Mouse (Mus musculus): ENCODE measurements around the gene Ick. TPM values are rescaled to one million over a fixed set of nuclear protein-coding genes. Genes with fewer than 3 reads are reported as not detected.
"Not testable (repeated sequence)": the region's sequence is repeated elsewhere in the genome, so short reads cannot be mapped to it uniquely, and the experiment has no call there.

Ick gene
- polyA plus RNA-seq, 1 experiment: 8.6 TPM

DNA sequence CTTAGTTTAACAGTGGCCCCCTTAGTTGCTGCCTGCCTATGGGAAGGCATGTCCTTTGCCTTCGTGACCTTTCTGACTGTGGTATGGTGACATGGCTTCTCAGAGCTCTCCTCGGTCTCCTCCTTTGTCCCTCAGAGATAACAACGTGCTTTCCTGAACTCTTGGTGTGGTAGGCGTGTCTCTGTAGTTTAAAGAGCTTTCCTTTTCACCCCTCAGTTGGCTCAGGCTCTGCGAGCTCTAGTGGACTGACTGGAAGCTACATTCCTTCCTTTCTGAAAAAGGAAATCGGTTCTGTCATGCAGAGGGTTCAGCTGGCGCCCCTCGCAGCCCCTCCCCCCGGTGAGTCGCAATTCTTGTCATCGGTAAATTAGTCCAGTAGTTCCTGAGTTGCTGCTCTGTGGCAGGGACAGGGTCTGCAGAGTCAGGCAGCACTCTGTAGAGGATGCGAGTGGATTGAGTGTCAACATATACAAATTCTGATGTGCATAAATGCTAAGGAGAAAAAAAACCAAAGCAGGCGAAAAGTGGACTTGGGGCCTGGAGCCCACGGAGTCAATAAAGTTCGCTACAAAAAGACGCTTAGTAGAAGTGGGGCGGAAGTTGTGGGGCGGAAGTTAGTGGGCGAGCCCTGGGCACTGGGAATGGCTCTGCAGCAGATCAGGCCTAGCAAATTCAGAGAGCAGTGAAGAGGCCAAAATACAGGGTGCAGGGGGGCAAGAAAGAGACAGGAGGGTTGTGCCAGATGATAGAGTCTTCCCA is 57.9 kb downstream of the Ick start:
- Histone ChIP-seq H3K36me3 (ENCODE audit: control insufficient read depth, insufficient read depth) (peaks cover 3% of the 10 kb centered on the region), H3ac (ENCODE audit: control insufficient read depth, insufficient read length) (no peak overlapping the region), H3K79me2 (ENCODE audit: control insufficient read depth, insufficient read depth) (no peaks in the 10 kb centered on the region), H3K4me2 (ENCODE audit: low read depth) (no peak overlapping the region), H3K4me3 (no peak overlapping the region), H3K27me3 (ENCODE audit: control insufficient read depth, insufficient read depth, insufficient read length) (no peaks in the 10 kb centered on the region)
- no peak for TF ChIP-seq POLR2A (IDR thresholded peaks at IDR 0.05; ENCODE audit: insufficient read length, low read depth)
- TF ChIP-seq E2F4 (IDR thresholded peaks at IDR 0.05; ENCODE audit: insufficient read depth): no peak
- TF ChIP-seq SRF (IDR thresholded peaks at IDR 0.05; ENCODE audit: control insufficient read depth, insufficient read length, low read depth): no peak
- no peak for TF ChIP-seq MYOG (IDR thresholded peaks at IDR 0.05; ENCODE audit: control insufficient read depth in 1 of 3, insufficient read depth in 1 of 3, insufficient read length in 2 of 3, low read depth in 2 of 3)
- TF ChIP-seq CEBPB (IDR thresholded peaks at IDR 0.05; ENCODE audit: insufficient read depth, poor library complexity, severe bottlenecking): no peak
- no peak for TF ChIP-seq TCF12 (IDR thresholded peaks at IDR 0.05; ENCODE audit: insufficient read depth, poor library complexity, severe bottlenecking)
- TF ChIP-seq MAX (IDR thresholded peaks at IDR 0.05; ENCODE audit: low read depth): no peak
- no peak for TF ChIP-seq POLR2AphosphoS2 (IDR thresholded peaks at IDR 0.05; ENCODE audit: insufficient read length, low read depth)
- no peak for TF ChIP-seq TCF3 (IDR thresholded peaks at IDR 0.05; ENCODE audit: insufficient read length, low read depth)
- no peak for TF ChIP-seq REST (IDR thresholded peaks at IDR 0.05; ENCODE audit: insufficient read depth, insufficient read length)
- TF ChIP-seq MYOD1 (IDR thresholded peaks at IDR 0.05; ENCODE audit: control insufficient read depth in 1 of 3, insufficient read length in 2 of 3, low read depth in 2 of 3): no peak
- no peak for TF ChIP-seq USF1 (IDR thresholded peaks at IDR 0.05; ENCODE audit: low read depth)

DNA sequence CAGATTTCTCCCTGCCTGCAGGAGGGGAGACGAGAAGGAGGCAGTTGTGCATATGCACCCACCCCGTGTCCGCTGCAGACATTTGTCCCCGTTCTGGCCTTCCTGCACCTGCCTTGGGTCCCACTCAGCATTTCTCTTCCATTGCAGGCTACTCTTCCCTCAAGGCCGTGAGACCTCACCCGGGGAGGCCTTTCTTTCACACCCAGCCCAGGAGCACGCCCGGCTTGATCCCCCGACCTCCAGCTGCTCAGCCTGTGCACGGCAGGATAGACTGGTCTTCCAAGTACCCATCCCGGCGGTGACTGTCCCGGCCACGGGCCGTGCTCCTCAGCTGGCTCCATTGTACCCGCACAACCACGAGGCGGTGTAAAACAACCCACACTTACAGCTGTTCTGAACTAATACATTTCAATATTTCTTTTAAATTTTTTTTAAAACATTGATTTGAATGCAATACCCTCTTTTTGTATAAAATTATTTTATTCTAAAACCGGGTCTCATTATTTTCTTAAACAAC is 58.5 kb downstream of the Ick start:
- Histone ChIP-seq H3K79me2 (ENCODE audit: control insufficient read depth, insufficient read depth) (no peaks in the 10 kb centered on the region), H3K27me3 (ENCODE audit: control insufficient read depth, insufficient read depth, insufficient read length) (no peaks in the 10 kb centered on the region), H3ac (ENCODE audit: control insufficient read depth, insufficient read length) (no peak overlapping the region), H3K36me3 (ENCODE audit: control insufficient read depth, insufficient read depth) (peaks cover 3% of the 10 kb centered on the region), H3K4me3 (no peak overlapping the region), H3K4me2 (ENCODE audit: low read depth) (no peak overlapping the region)
- TF ChIP-seq REST (IDR thresholded peaks at IDR 0.05; ENCODE audit: insufficient read depth, insufficient read length) (no peak), POLR2AphosphoS2 (IDR thresholded peaks at IDR 0.05; ENCODE audit: insufficient read length, low read depth) (no peak), E2F4 (IDR thresholded peaks at IDR 0.05; ENCODE audit: insufficient read depth) (no peak), MYOG (IDR thresholded peaks at IDR 0.05; ENCODE audit: control insufficient read depth in 1 of 3, insufficient read depth in 1 of 3, insufficient read length in 2 of 3, low read depth in 2 of 3) (no peak), POLR2A (IDR thresholded peaks at IDR 0.05; ENCODE audit: insufficient read length, low read depth) (no peak), SRF (IDR thresholded peaks at IDR 0.05; ENCODE audit: control insufficient read depth, insufficient read length, low read depth) (no peak), CEBPB (IDR thresholded peaks at IDR 0.05; ENCODE audit: insufficient read depth, poor library complexity, severe bottlenecking) (no peak), MYOD1 (IDR thresholded peaks at IDR 0.05; ENCODE audit: control insufficient read depth in 1 of 3, insufficient read length in 2 of 3, low read depth in 2 of 3) (no peak), TCF12 (IDR thresholded peaks at IDR 0.05; ENCODE audit: insufficient read depth, poor library complexity, severe bottlenecking) (no peak), TCF3 (IDR thresholded peaks at IDR 0.05; ENCODE audit: insufficient read length, low read depth) (no peak), USF1 (IDR thresholded peaks at IDR 0.05; ENCODE audit: low read depth) (no peak)

DNA sequence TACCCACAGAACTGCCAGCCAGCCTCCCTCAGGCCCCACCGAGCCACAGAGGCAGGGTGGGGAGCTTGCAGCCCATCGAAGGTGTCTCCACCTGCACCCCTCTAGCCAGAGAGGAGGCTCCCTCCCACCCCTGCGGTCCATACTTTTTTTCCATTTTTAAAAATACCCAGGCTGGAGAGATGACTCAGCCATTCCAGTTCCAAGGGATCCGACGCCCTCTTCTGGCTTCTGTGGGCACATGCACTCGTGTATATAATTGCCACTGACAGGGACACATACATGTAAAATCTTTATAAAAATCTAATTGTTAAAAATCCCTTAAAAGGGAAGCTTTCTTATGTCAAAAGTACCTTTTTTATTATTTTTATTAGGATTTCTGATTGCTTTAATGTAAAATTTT is 59.9 kb downstream of the Ick start:
- TF ChIP-seq POLR2A (IDR thresholded peaks at IDR 0.05; ENCODE audit: insufficient read length, low read depth): no peak
- H3K27me3 ChIP-seq (ENCODE audit: control insufficient read depth, insufficient read depth, insufficient read length): no peaks in the 10 kb centered on the region
- peaks cover 3% of the 10 kb centered on the region for H3K36me3 ChIP-seq (ENCODE audit: control insufficient read depth, insufficient read depth)

DNA sequence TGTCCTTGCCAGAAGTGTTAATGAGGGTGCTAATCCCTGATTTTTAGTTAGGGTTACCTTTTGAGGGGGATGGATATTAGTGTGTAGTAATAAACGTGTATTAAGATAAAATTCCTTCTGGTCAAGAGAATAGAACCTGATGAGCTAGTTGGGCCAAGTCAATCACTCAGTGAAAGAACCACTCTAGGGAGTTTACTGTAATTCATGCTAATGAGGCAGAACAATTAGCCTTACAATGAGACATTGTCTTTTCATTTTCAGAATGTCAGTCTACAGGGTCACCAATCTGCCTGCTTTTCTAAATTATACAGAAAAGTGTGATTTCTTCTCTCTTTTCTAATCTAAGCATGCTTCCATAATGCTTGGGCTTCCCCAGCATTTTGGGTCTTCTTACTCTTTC is 65.0 kb downstream of the Ick start:
- H3K4me3 ChIP-seq: no peak overlapping the region
- no peak overlapping the region for H3ac ChIP-seq (ENCODE audit: control insufficient read depth, insufficient read length)
- H3K4me2 ChIP-seq (ENCODE audit: low read depth): no peak overlapping the region
- H3K79me2 ChIP-seq (ENCODE audit: control insufficient read depth, insufficient read depth): no peaks in the 10 kb centered on the region
- H3K36me3 ChIP-seq (ENCODE audit: control insufficient read depth, insufficient read depth): no peaks in the 10 kb centered on the region
- H3K27me3 ChIP-seq (ENCODE audit: control insufficient read depth, insufficient read depth, insufficient read length): no peaks in the 10 kb centered on the region
- TF ChIP-seq MYOD1 (IDR thresholded peaks at IDR 0.05; ENCODE audit: control insufficient read depth in 1 of 3, insufficient read length in 2 of 3, low read depth in 2 of 3) (no peak), POLR2A (IDR thresholded peaks at IDR 0.05; ENCODE audit: insufficient read length, low read depth) (no peak), TCF3 (IDR thresholded peaks at IDR 0.05; ENCODE audit: insufficient read length, low read depth) (no peak), POLR2AphosphoS2 (IDR thresholded peaks at IDR 0.05; ENCODE audit: insufficient read length, low read depth) (no peak), USF1 (IDR thresholded peaks at IDR 0.05; ENCODE audit: low read depth) (no peak), SRF (IDR thresholded peaks at IDR 0.05; ENCODE audit: control insufficient read depth, insufficient read length, low read depth) (no peak), REST (IDR thresholded peaks at IDR 0.05; ENCODE audit: insufficient read depth, insufficient read length) (no peak), E2F4 (IDR thresholded peaks at IDR 0.05; ENCODE audit: insufficient read depth) (no peak), MAX (IDR thresholded peaks at IDR 0.05; ENCODE audit: low read depth) (no peak), TCF12 (IDR thresholded peaks at IDR 0.05; ENCODE audit: insufficient read depth, poor library complexity, severe bottlenecking) (no peak), CEBPB (IDR thresholded peaks at IDR 0.05; ENCODE audit: insufficient read depth, poor library complexity, severe bottlenecking) (no peak), MYOG (IDR thresholded peaks at IDR 0.05; ENCODE audit: control insufficient read depth in 1 of 3, insufficient read depth in 1 of 3, insufficient read length in 2 of 3, low read depth in 2 of 3) (no peak)

More for the DNA sequence above, 59.9 kb downstream of the Ick start:
- no peak overlapping the region for H3K4me2 ChIP-seq (ENCODE audit: low read depth)
- no peak overlapping the region for H3ac ChIP-seq (ENCODE audit: control insufficient read depth, insufficient read length)
- no peaks in the 10 kb centered on the region for H3K79me2 ChIP-seq (ENCODE audit: control insufficient read depth, insufficient read depth)
- H3K4me3 ChIP-seq: no peak overlapping the region

DNA sequence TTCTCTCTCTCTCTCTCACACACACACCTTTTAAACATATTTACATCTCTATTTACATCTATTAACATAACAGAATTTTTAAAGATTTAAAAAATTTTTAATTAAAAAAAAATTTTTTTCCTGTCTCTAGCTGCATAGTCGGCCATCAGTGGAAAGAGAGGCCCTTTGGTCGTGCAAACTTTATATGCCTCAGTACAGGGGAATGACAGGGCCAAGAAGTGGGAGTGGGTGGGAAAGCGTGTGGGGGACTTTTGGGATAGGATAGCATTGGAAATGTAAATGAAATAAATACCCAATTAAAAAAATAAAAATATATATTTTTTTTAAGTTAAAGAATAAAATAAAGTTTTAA is 65.9 kb downstream of the Ick start:
- H3ac ChIP-seq (ENCODE audit: control insufficient read depth, insufficient read length); H3K4me2 ChIP-seq (ENCODE audit: low read depth); H3K36me3 ChIP-seq (ENCODE audit: control insufficient read depth, insufficient read depth); H3K27me3 ChIP-seq (ENCODE audit: control insufficient read depth, insufficient read depth, insufficient read length); H3K4me3 ChIP-seq; H3K79me2 ChIP-seq (ENCODE audit: control insufficient read depth, insufficient read depth): not testable (repeated sequence)

All from myocyte (in vitro differentiated cells).